Mouse (Mus musculus): ENCODE measurements around the gene Plcg2. TPM values are rescaled to one million over a fixed set of nuclear protein-coding genes. Genes with fewer than 3 reads are reported as not detected.

Gene Plcg2
- polyA plus RNA-seq, 1 experiment from 2014 or later = 7.6 TPM

- no peaks in the 10 kb centered on the region for H3K27me3 ChIP-seq
- no peak for TF ChIP-seq CTCF (IDR thresholded peaks at IDR 0.05)
- no peak for ATAC-seq
- no peak for DNase-seq (ENCODE audit: low read depth, low spot score)
- CTCF ChIA-PET = interaction anchor here (2.4 to 3.6 kb wide), 2 partner anchors 245 to 362 kb away, joined by 6 to 13 read pairs; no protein-coding TSS in a partner anchor
- in situ Hi-C loops (cut with MboI; ENCODE audit: low pct_unique_long_range_greater_than_20kb) = loop anchor here (5.0 to 10.0 kb wide), 3 partner anchors 247 to 545 kb away; partner anchors contain the start of genes Cenpn and Cmc2
- POLR2A ChIA-PET = no interaction called here
Observed at GRCm38 (mm10) chr8:117469431-117470341, 28.4 kb upstream of the Plcg2 start.

- no peak for DNase-seq (ENCODE audit: low read depth, low spot score)
- H3K27me3 ChIP-seq = no peaks in the 10 kb centered on the region
- POLR2A ChIA-PET = no interaction called here
- no peak for ATAC-seq
- CTCF ChIA-PET = interaction anchor here (0.7 to 3.6 kb wide), 3 partner anchors 85 to 246 kb away, joined by 3 to 13 read pairs (median 3); no protein-coding TSS in a partner anchor
- in situ Hi-C loops (cut with MboI; ENCODE audit: low pct_unique_long_range_greater_than_20kb) = loop anchor here (5.0 to 10.0 kb wide), 3 partner anchors 248 to 546 kb away; partner anchors contain the start of genes Cenpn and Cmc2
- no peak for TF ChIP-seq CTCF (IDR thresholded peaks at IDR 0.05)
Observed at GRCm38 (mm10) chr8:117470342-117470781, 27.7 kb upstream of the Plcg2 start.

GRCm38 (mm10) chr8:117471174-117471573, 26.9 kb upstream of the Plcg2 start:
- TF ChIP-seq CTCF (IDR thresholded peaks at IDR 0.05) = peak; percentile 93
- no peak for DNase-seq (ENCODE audit: low read depth, low spot score)
- CTCF ChIA-PET = interaction anchor here (0.7 to 3.6 kb wide), 3 partner anchors 86 to 246 kb away, joined by 3 to 13 read pairs (median 3); no protein-coding TSS in a partner anchor
- ATAC-seq = peak; percentile 45
- in situ Hi-C loops (cut with MboI; ENCODE audit: low pct_unique_long_range_greater_than_20kb) = loop anchor here (5.0 to 10.0 kb wide), 3 partner anchors 249 to 546 kb away; partner anchors contain the start of genes Cenpn and Cmc2
- H3K27me3 ChIP-seq = no peaks in the 10 kb centered on the region
- POLR2A ChIA-PET = no interaction called here

GRCm38 (mm10) chr8:117471655-117472054, 26.4 kb upstream of the Plcg2 start:
- TF ChIP-seq CTCF (IDR thresholded peaks at IDR 0.05) = no peak
- H3K27me3 ChIP-seq = no peaks in the 10 kb centered on the region
- POLR2A ChIA-PET = interaction anchor here (0.6 kb wide), 1 partner anchor 480 kb away, joined by 3 read pairs; no protein-coding TSS in a partner anchor
- no peak for DNase-seq (ENCODE audit: low read depth, low spot score)
- CTCF ChIA-PET = interaction anchor here (0.9 to 3.6 kb wide), 2 partner anchors 247 to 319 kb away, joined by 3 to 13 read pairs; no protein-coding TSS in a partner anchor
- in situ Hi-C loops (cut with MboI; ENCODE audit: low pct_unique_long_range_greater_than_20kb) = loop anchor here (5.0 to 10.0 kb wide), 3 partner anchors 249 to 547 kb away; partner anchors contain the start of genes Cenpn and Cmc2
- no peak for ATAC-seq

- CTCF ChIA-PET = interaction anchor here (0.9 to 3.6 kb wide), 4 partner anchors 248 to 545 kb away, joined by 3 to 13 read pairs (median 4); no protein-coding TSS in a partner anchor
- no peaks in the 10 kb centered on the region for H3K27me3 ChIP-seq
- no peak for DNase-seq (ENCODE audit: low read depth, low spot score)
- TF ChIP-seq CTCF (IDR thresholded peaks at IDR 0.05) = no peak
- ATAC-seq = no peak
- in situ Hi-C loops (cut with MboI; ENCODE audit: low pct_unique_long_range_greater_than_20kb) = loop anchor here (5.0 to 10.0 kb wide), 3 partner anchors 250 to 548 kb away; partner anchors contain the start of genes Cenpn and Cmc2
- POLR2A ChIA-PET = interaction anchor here (0.6 kb wide), 1 partner anchor 481 kb away, joined by 3 read pairs; no protein-coding TSS in a partner anchor
Observed at GRCm38 (mm10) chr8:117472332-117472731, 25.8 kb upstream of the Plcg2 start.

GRCm38 (mm10) chr8:117474944-117475343, 23.1 kb upstream of the Plcg2 start:
- ATAC-seq (peak; percentile 37), DNase-seq (ENCODE audit: low read depth, low spot score) (no peak)
- peak; percentile 86 for TF ChIP-seq CTCF (IDR thresholded peaks at IDR 0.05)
- in situ Hi-C loops (cut with MboI; ENCODE audit: low pct_unique_long_range_greater_than_20kb) = loop anchor here (5.0 to 10.0 kb wide), 4 partner anchors 97 to 550 kb away; partner anchors contain the start of genes Cenpn and Cmc2
- ChIA-PET POLR2A (no interaction called here), CTCF (no interaction called here)
- no peaks in the 10 kb centered on the region for H3K27me3 ChIP-seq

GRCm38 (mm10) chr8:117475819-117476218, 22.3 kb upstream of the Plcg2 start:
- no peak for DNase-seq (ENCODE audit: low read depth, low spot score)

GRCm38 (mm10) chr8:117478082-117478481, 20.0 kb upstream of the Plcg2 start:
- in situ Hi-C loops (cut with MboI; ENCODE audit: low pct_unique_long_range_greater_than_20kb) = loop anchor here (5.0 to 10.0 kb wide), 2 partner anchors 94 to 553 kb away; partner anchors contain the start of genes Cenpn and Cmc2
- ChIA-PET CTCF (no interaction called here), POLR2A (no interaction called here)
- TF ChIP-seq CTCF (IDR thresholded peaks at IDR 0.05) = no peak
- no peaks in the 10 kb centered on the region for H3K27me3 ChIP-seq
- DNase-seq (ENCODE audit: low read depth, low spot score) (no peak), ATAC-seq (no peak)

More at GRCm38 (mm10) chr8:117475819-117476218, 22.3 kb upstream of the Plcg2 start:
- no peak for ATAC-seq
- in situ Hi-C loops (cut with MboI; ENCODE audit: low pct_unique_long_range_greater_than_20kb) = loop anchor here (5.0 to 10.0 kb wide), 2 partner anchors 96 to 551 kb away; partner anchors contain the start of genes Cenpn and Cmc2
- ChIA-PET CTCF (no interaction called here), POLR2A (no interaction called here)
- TF ChIP-seq CTCF (IDR thresholded peaks at IDR 0.05) = no peak
- no peaks in the 10 kb centered on the region for H3K27me3 ChIP-seq

- no peaks in the 10 kb centered on the region for H3K27me3 ChIP-seq
- CTCF ChIA-PET = no interaction called here
- TF ChIP-seq CTCF (IDR thresholded peaks at IDR 0.05) = no peak
- no peak for DNase-seq (ENCODE audit: low read depth, low spot score)
- POLR2A ChIA-PET = no interaction called here
- in situ Hi-C loops (cut with MboI; ENCODE audit: low pct_unique_long_range_greater_than_20kb) = loop anchor here (5.0 to 10.0 kb wide), 2 partner anchors 92 to 555 kb away; partner anchors contain the start of genes Cenpn and Cmc2
- ATAC-seq = no peak
Observed at GRCm38 (mm10) chr8:117479996-117480395, 18.1 kb upstream of the Plcg2 start.

- CTCF ChIA-PET = no interaction called here
- TF ChIP-seq CTCF (IDR thresholded peaks at IDR 0.05) = no peak
- no peaks in the 10 kb centered on the region for H3K27me3 ChIP-seq
- POLR2A ChIA-PET = no interaction called here
- ATAC-seq = no peak
- no peak for DNase-seq (ENCODE audit: low read depth, low spot score)
- in situ Hi-C loops (cut with MboI; ENCODE audit: low pct_unique_long_range_greater_than_20kb) = no loop called here
Observed at GRCm38 (mm10) chr8:117480516-117480915, 17.6 kb upstream of the Plcg2 start.
